Mouse (Mus musculus) small intestine, adult 2 months (tissue): Measurements from ENCODE around the gene Rnf180.

Experiments used
- CTCF ChIP-seq: fragments of 200-500 bp; IDR thresholded peaks from 2 replicates; pipeline ENCODE4 v1.5.1; 2012; ENCODE audit warnings: low read depth, mild to moderate bottlenecking, control low read depth, inconsistent platforms, low read length, moderate library complexity, mixed read lengths; ENCODE audit not compliant: insufficient replicate concordance, insufficient read length; ENCODE audit errors: extremely low read depth
- POLR2A ChIP-seq: fragments of 200-500 bp; IDR thresholded peaks from 2 replicates; pipeline ENCODE4 v1.6.1; 2012; ENCODE audit warnings: low read depth, mild to moderate bottlenecking, control low read depth, inconsistent platforms, low read length, moderate library complexity

GRCm38 (mm10) chr13:105100705-105101104 lies 193.9 kb downstream of the Rnf180 start:
- TF ChIP-seq POLR2A = no peak
- no peak for TF ChIP-seq CTCF
